Mouse (Mus musculus) spleen, embryonic (tissue): ENCODE measurements around the gene Bach2.

ENCODE experiments used
- CTCF ChIA-PET: fragments of 350-600 bp; sonication (Branson Sonifier 250); formaldehyde crosslinking; loops from one replicate; lab custom pipeline; 2022; lab: Charles Lee

Bach2 gene

DNA sequence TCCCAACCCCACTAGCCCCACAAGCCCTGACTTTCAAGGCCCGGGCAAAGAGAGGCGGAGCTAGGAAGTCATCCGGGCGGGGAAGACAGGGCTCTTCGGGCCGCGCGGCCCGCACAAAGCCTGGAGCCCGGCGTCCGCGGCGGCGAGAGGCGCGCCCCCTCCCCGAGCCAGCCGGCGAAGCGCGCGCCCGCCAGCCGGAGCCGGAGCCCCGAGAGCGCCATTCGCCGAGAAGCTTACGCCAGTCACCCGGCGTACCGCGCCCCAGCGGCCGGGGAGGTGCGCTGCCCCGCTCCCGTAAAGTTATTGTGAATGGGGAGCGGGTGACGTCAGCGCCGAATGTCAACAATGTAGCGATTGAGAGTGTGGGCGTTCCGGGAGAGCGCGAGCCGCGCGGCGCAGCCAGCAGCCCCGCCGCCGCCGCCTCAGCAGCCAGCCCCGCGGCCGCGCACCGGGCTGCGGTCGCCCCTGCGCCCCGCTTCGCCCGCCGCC lies at the start of gene Bach2:
Bach2 (plus strand) TSS at position 439 of the 489 bp plus-strand sequence.
- CTCF ChIA-PET, result no interaction called here

DNA sequence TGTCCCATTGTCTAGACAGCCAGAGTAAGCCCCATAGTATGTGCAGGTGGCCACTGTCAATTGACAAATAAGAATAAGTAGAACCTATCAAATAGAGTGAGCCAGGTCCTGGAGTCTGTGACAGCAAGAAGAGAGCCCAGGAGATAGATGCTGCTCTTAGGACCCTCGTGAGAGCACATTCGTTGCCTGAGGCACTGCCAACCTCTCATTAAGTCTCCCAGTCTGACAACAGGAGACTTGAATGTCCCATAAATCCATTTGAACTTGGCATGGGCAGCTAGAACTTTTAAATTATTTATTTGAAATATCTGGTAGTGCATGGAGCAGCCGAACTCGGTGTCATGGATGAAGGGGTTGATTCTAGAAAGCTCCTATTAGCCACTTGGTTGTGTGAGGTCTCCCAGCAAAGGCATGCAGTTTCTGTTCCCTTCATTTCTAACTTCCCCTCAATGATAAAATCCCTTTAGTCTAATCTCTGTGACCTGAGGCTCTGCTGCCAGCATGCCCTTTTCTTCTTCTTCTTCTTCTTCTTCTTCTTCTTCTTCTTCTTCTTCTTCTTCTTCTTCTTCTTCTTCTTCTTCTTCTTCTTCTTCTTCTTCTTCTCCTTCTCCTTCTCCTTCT lies 49.1 kb upstream of the Bach2 start:
- CTCF ChIA-PET, result no interaction called here

DNA sequence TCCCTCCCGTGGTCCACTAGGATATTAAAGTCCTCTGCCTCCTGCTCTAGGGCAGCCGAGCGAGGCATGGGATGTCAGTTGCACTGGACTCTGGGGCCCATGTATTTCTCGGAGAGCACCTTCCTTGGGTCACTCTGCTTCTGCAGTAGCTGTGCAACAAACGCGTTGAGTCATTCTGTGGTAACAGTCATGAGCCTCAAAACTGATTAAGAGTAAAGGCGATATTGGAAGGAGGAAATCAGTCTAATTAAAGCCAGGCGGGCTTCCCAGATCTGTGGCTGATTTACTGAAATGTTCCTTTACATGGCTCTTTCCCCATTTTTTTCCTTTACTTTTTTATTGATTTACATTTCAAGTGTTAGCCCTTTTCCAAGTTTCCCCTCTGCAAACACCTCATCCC lies 48.1 kb upstream of the Bach2 start:
- CTCF ChIA-PET, result no interaction called here

DNA sequence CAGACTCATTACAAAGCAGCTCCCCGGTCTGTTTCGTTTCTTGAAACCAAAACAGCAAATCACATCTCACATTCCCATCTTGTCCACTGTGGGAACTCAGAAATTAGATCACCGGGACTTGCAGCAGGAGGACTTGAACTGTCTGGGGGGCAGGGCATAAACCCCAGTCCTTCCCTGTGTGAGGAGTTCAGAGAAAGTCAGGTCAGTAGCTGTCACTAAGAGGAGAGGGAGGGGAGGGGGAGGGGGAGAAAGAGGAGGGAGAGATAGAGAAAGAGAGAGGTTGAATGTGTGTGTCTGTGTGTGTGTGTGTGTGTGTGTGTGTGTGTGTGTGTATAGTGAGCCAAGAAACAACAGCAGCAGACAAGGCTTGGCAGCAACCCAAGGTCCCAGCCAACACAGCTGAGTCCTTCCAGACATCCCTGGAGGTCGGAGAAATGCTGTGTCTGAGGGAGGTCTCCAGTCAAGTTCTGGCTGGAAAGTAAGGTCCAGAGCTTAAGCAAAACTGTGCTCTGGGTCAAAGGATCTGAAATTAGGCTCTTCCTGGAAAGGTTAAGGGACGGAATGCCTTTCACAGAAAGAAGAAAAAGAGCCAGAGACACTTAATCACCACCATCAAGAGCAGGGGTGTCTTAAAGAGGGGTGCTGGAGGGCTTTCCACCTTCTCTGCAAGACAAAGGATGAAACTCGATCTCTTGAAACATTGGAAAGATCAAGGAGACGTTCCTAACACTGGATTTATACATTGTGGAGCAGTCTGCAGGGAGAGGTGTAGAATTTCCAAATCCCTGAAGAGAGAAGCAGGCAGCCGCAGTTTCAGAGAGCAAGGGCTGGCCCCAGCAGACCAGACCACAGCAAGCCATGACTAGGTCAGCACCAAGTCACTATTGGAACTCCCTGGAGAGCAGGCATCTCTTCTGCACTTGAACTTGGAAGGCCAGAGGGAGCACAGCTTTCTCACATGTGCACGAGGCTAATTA lies 42.4 kb upstream of the Bach2 start:
- CTCF ChIA-PET, result no interaction called here

DNA sequence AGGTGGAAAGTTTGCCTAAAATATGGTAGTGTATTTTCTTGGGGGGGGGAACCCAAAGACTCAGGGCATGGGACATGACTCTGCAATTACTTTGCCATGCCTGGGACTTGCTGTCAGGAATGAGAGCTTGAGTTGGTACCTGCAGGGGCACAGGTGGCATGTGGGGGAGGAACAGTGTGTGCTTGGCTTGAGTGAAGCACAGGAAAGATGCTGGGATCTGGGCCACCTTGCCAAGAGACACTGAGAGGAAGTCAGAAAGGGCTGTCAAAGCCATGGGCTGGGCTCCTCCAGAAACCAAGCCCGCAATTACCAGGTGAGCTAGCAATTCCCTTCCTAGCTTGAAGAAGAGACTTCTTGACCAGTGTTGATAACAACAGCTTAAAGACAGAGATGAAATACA lies 40.6 kb upstream of the Bach2 start:
- CTCF ChIA-PET, result no interaction called here

DNA sequence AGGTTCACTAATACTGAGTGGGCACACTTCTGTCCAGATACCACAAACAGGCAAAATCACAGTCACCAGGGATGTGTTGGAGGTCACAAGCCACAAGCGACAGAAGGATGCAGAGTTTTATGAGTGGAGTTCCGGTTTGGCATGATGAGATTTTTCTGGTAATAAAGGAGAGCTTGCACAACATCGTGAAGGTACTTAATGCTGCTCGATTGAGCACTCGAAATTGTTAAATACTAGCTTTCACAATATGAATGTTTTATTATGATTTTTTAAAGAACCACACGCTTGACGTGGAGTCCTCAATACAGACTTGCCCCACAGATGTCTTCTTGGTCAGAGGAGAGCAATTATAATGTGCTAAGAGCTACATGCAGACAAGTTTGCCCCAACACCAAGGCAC lies 40.0 kb upstream of the Bach2 start:
- CTCF ChIA-PET, result no interaction called here

DNA sequence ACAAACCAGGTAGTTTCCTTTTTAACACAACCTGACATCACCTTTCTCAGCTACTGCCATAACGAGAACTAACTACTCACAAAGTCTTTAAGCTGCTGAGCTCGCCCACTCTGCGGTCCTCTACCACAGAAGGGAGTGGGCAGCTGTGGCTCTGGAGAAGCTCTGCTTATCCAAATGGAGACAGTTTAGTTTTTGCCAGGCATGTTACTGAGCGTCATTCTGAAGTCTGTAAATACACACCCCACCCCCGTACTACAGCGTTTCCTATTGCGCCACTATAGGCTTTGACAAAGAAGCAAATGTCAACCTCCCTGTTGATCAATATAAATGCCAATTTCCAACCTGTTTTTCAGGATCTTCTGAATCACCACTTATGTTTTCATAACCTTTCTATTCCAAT lies 39.4 kb upstream of the Bach2 start:
- CTCF ChIA-PET, result no interaction called here

DNA sequence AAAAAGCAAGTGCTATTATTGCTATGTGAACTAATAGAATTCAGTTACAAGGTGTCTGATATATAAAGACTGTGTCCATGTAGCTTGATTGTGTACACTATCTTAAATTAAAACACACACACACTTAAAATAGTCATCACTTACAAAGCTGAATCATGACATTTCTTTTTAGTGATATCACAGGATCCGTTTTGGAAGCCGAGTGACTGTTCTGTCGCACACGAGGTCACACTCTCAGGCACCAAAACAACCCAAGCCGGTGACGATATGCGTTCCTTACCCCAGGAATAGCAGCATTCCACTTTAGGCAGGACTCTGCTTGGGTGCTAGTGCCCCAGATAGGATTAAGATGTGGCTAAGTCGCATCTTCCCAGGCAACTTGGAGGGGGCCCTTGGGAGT lies 37.5 kb upstream of the Bach2 start:
- CTCF ChIA-PET, result interaction anchor here (0.6 kb wide), 1 partner anchor 31 kb away, joined by 3 read pairs; no protein-coding TSS in a partner anchor

DNA sequence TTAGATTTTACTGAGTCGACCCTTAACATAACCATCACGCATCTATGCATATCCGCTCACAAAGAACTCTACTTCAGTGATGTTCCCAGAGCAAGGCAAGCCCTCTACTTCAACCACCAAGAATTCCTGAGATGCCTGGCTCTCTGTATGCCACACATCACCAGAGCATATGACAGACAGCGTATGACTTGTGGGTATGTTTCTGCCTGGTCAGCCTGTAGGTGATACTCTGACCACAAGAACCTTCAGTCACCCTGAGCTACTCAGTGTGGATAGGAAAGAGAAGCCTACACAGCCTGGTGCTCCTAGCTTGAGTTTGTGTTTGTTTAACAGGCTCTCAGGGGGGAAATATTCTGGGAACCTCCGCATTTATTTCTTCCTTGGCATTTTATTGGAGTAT lies 36.2 kb upstream of the Bach2 start:
- CTCF ChIA-PET, result no interaction called here

DNA sequence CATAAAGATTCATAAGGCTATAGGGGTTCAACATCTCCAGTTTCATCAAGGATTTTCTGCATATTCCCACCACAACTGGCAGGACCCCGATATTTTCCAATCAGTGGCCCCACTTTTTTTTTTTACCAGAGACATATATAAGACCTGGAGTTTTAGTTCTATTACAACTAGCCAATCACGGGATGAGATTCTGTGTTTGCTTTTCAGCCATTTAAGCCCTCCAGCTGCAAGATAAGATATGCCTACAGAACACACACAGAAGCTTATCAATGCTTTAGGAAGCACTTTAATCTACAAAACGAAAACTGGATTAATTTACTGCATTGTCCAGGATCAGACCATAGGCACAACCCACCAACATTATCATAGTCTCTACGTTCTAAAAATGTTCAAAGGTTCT lies 33.8 kb upstream of the Bach2 start:
- CTCF ChIA-PET, result interaction anchor here (0.7 kb wide), 1 partner anchor 78 kb away, joined by 3 read pairs; no protein-coding TSS in a partner anchor

DNA sequence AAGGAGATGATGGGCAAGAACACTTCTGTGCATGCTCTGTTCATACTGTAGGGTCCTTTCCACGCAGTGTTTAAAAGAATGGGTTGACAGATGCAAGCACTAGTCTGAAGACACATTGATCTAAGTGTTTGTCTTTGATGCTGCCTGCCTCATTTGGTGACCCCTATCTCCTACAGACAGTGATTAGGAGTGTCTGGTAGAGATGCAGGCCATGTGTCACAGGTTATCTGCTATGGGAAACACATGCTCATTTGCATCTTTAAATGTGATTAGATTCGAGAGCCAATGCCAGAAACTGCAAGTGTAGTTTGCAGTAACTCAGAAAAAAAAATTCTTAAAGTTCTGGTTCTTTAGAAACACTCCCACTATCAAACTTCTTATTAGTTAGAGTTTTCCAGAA lies 32.8 kb upstream of the Bach2 start:
- CTCF ChIA-PET, result no interaction called here

DNA sequence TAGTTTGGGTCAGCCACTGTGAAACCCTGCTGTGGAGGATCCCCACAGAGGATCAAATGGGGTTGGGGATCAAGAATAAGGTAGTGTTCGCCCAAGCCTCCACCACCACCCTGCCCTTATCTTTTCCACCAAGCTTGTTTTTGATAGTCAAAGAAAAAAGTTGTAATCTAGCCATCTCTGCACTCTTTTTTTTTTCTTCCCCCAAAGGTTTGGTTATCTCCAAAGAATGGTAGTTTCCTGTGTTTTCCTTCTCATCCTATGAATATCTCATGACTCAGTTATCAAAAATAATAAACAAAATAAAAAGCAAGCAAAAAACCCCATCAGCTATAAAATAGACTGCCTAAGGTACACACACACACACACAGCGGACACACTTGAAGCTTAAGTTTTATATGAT lies 28.6 kb upstream of the Bach2 start:
- CTCF ChIA-PET, result interaction anchor here (1.0 kb wide), 1 partner anchor 48 kb away, joined by 3 read pairs; no protein-coding TSS in a partner anchor

DNA sequence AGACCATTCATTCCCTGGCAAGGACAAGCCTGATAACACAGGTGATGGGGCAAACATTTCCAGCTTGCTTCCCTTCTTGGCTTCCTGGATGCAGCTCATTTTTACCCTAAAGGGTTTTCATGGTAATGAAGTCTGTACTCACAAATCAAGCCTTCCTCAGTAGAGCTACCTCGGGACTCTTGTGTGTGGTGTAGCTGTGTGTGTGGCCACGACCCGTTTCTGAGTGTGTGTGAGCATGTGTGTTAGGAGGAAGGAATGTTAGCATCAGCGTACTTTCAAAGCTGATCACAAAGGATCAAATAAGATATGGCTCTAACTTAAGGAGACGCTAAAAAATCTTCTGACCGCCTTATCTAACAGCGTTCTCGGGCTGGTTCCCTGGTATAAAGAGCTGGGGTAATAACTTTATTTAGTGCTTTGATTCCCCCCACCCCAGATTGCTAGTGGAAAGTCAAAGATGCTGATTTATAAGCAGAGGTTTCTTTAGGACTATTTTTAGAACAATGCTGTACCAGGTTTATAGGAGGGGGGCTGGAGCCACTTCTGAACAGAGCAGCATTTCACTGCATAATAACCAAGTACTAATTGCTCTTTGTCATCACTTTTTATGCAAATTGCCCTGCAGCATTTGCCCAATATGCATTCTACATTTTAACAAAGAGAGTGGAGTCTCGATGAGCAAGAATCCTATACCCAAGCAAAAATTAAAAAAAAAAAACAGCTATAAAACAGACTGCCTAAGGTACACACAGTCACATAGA lies 28.0 kb upstream of the Bach2 start:
- CTCF ChIA-PET, result interaction anchor here (1.0 kb wide), 1 partner anchor 48 kb away, joined by 3 read pairs; no protein-coding TSS in a partner anchor

DNA sequence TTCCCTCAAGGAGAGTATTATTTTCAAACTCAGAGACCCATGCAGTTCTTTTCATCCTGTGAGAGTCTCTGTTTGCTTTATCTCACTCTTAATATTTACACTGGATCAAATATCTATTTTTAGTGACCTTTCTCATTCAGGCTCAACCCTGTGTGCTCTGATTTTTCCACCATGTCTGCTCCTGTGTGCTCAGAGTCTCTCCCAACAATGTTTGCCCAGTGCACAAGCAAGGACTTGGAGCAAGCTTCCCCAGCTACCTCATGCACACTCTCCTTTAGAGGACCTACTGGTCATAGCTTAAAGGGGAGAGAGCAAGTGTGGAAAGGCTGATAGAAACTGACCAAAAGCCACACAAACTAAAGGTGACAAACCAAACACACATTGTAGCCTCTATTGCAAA lies 26.0 kb upstream of the Bach2 start:
- CTCF ChIA-PET, result no interaction called here

DNA sequence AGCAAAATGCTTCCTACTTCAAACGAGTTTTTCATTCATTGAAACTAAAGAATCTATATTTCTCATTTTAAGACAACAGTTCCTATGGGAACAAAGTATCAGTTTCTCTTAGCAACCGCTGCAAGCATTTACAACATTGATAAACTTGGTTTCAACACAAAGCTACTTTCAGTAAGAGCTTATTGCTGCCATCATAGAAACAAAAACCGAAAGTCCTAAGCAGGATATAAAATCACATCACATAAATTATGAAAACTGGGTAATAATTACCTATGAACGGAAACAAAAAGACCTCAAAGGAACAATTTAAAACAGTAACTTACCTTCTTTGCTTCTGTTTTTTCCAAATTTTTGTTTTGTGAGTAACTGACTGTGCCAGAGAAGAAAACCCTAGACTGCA lies 22.1 kb upstream of the Bach2 start:
- CTCF ChIA-PET, result interaction anchor here (0.9 to 1.2 kb wide), 2 partner anchors 10 to 32 kb away, joined by 3 to 5 read pairs; no protein-coding TSS in a partner anchor

DNA sequence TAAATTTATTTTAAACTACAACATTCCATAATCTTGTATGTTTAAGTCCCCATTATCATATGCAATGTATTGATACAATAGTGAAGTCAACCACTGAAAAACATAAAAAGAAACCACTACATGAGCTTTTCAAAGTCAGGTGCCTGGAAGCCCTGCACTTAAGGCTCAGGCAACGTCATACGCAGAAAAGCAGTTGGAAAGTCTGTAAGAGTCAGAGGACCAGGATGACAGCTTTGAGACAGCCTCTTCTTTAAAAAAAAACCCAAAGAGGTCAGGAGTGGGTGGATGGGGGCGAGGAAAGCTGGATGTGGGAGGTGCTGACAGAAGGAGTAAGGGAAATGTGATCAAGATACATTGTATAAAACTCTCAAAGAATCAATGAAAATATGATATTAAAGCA lies 21.6 kb upstream of the Bach2 start:
- CTCF ChIA-PET, result interaction anchor here (0.9 to 1.2 kb wide), 2 partner anchors 9 to 32 kb away, joined by 3 to 5 read pairs; no protein-coding TSS in a partner anchor

DNA sequence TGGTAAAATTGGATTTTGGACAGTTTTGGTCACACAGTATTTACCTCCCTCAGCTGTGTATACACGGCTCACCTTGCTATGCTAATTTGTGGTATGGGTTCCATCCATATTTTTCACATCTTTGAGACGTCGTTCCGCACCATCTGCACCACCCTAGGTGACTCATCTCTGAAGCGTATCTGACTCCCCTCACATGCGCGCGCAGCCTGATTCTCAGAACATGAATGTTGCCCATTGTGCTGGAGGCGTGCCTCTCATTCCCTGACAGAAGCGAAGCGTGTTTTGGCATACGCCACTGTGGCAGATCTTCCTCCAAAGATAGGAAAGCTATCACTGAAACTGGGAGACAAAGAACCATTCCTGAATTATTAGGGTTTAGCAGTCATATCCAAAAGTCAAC lies 21.0 kb upstream of the Bach2 start:
- CTCF ChIA-PET, result interaction anchor here (0.7 to 1.2 kb wide), 2 partner anchors 31 to 37 kb away, joined by 4 to 5 read pairs; no protein-coding TSS in a partner anchor

DNA sequence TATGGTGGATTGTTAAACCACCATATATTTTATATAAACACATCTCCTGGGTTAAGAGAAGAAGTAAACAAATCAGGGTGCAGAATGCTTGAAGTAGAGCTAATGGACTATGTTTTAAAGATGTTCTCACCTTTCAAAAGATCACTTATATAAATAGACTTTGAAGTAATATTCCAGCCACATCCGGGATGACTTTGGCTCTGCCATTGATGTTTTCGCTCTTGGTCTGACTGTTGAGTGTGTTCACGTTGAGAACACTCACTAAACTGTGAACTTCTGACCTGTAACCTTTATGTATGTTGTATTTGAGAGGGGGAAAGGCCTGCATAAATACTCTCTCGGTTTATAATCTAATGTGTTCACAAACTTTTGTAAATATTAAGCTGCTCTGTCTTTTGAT lies 20.2 kb upstream of the Bach2 start:
- CTCF ChIA-PET, result interaction anchor here (0.6 to 0.7 kb wide), 4 partner anchors 24 to 289 kb away, joined by 3 to 18 read pairs (median 7); no protein-coding TSS in a partner anchor

DNA sequence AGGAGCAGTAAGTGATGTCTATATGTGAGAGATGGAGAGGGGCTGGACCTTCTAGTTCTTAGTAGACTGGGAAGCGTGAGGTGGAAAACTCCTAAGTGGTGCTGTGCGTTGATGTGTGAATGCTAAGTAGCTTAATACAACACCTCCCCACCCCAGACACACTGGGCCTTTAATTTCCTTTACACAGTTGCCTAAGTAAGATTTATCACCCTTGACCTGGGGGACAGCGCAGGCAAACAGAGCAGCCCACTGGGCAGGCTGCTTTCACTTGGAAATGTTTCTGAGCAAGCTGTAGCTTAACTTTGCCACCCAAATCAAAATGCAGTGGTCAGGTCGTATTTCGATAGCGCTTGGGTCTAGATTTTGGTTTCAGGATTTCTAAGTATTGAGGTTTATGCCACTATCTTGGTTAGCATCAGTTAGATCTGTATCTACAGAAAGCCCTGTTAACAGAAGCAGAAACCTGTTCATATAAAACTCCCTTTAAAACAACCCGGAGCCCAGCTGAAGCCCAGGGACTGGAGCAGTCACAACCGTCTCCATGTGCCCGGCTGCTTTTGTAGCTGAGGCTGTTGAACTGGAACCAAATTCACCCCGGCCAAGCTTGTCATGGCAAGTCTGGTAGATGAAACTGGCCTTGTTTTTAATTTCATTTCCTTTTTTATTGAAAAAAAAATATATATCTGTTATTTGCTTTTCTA lies 19.0 kb upstream of the Bach2 start:
- CTCF ChIA-PET, result interaction anchor here (0.5 kb wide), 2 partner anchors 69 to 106 kb away, joined by 3 read pairs; no protein-coding TSS in a partner anchor

DNA sequence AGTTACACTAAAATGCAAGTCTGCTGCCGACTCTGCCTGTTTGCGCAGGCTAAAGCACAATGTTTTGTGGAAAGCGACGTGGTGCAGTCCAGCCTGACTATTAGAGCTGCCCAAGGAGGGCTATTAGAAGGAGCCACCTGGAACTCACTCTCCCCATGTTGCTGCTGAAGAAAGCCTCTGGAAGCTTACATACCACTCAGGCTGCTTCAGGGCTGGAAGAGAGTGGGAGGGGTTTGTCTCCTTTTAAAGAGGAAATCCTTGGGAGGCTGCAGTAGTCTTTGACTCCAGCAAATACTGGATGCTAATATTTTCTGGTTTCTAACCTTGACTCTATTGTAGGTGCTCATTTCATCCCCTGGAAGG lies 18.5 kb upstream of the Bach2 start:
- CTCF ChIA-PET, result interaction anchor here (0.5 kb wide), 1 partner anchor 107 kb away, joined by 3 read pairs; no protein-coding TSS in a partner anchor

DNA sequence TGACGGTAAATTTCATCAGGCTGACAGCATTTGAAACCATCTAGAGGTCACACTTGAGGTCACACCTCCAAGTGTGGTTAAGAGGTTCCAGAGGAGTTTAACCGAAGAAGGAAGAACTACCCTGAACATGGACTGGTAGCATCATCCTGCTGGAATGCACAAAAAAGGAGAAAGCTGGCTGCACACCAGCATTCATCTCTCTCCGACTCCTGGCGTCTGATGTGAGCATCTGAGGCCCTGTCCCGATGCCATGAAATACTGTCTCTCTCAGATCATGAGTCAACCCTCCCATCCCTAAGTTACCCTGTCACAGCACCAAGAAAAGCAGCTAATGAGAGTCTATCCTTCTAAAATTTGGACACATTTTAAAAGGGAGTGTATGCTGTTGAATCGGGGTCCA lies 17.6 kb upstream of the Bach2 start:
- CTCF ChIA-PET, result no interaction called here
